Mouse (Mus musculus): ENCODE measurements at regions not wholly inside any gene's neighbourhood (a gene's known extent, or its start where the extent isn't known, plus 50 kb on each side); places are given as distances from the start of the nearest gene placed in this dataset.

- Histone ChIP-seq H3K4me3 (ENCODE audit: insufficient read depth, low read length) (no peak overlapping the region), H3K4me1 (ENCODE audit: control insufficient read depth, insufficient read depth, low read length) (no peaks in the 10 kb centered on the region), H3K27ac (ENCODE audit: insufficient read depth, low read length) (no peak overlapping the region)
- TF ChIP-seq CTCF (IDR thresholded peaks at IDR 0.05; ENCODE audit: extremely low read depth, insufficient read depth, low read length), result no peak
- TF ChIP-seq POLR2A (IDR thresholded peaks at IDR 0.05; ENCODE audit: extremely low read depth, insufficient read depth, low read length), result no peak
Measured at GRCm38 (mm10) chr6:104916787-104917186, 424.2 kb downstream of the Cntn6 start.

DNA sequence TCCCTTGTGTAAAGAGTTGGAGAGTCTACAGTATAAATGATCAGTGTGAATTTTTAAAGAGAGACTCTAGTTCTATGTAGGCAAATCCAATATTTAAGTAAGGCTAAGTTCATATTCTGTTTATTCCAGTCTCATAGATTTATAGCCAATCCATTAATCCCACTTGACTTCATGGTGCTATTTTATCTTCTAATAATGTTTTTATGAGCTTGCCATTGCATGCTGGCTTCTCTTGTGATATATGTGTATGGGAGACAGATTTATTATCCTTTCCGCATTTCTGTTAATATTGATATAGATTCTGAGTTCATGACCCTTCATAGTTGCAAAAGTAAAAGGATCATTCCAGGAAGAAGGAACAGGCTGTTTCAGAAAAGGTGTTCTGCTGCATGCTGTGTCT, 430.0 kb downstream of the Cntn6 start:
- Histone ChIP-seq H3K4me3 (ENCODE audit: insufficient read depth, low read length) (no peak overlapping the region), H3K27ac (ENCODE audit: insufficient read depth, low read length) (no peak overlapping the region), H3K4me1 (ENCODE audit: control insufficient read depth, insufficient read depth, low read length) (no peaks in the 10 kb centered on the region)
- TF ChIP-seq POLR2A (IDR thresholded peaks at IDR 0.05; ENCODE audit: extremely low read depth, insufficient read depth, low read length) (no peak), CTCF (IDR thresholded peaks at IDR 0.05; ENCODE audit: extremely low read depth, insufficient read depth, low read length) (no peak)

DNA sequence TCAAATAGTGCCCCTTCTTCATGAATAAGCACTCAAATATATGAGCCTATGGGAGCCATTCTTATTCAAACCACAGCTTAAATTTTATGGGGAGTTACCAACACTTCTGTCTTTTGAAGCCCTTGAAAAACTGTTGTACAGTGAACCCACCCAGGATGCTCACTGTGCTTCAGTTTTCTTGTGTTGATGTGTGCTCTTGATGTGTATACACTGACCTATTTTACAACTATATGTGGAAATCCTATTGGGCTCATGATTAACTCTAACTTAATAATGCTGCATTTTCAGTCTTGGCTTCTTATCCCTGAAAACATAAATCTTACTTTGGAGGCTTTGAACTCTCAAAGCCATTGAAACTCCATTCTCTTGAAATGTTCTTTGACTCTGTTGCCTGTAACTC, 433.5 kb downstream of the Cntn6 start:
- H3K4me1 ChIP-seq (ENCODE audit: control insufficient read depth, insufficient read depth, low read length), result no peaks in the 10 kb centered on the region
- no peak overlapping the region for H3K27ac ChIP-seq (ENCODE audit: insufficient read depth, low read length)
- no peak overlapping the region for H3K4me3 ChIP-seq (ENCODE audit: insufficient read depth, low read length)
- TF ChIP-seq POLR2A (IDR thresholded peaks at IDR 0.05; ENCODE audit: extremely low read depth, insufficient read depth, low read length) (no peak), CTCF (IDR thresholded peaks at IDR 0.05; ENCODE audit: extremely low read depth, insufficient read depth, low read length) (no peak)

DNA sequence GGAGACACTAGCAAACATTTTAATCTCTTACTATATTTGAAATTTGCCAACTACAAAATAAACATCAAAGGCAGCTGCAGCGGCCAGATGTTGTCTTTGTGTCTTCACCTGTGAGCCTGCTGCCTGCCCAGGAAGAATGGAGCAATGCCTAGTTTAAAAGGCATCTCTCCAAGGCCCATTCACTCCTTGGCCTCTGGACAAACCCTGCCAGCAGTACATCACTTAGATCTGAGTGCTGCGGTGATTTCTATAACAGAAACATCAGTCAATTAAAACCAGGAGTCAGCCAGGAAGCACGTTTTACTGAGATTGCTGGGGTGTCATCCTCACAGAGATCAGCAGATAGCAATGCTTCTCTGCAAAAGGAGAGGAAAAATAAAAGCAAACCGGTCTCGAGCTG, 437.7 kb downstream of the Cntn6 start:
- TF ChIP-seq POLR2A (IDR thresholded peaks at IDR 0.05; ENCODE audit: extremely low read depth, insufficient read depth, low read length) (no peak), CTCF (IDR thresholded peaks at IDR 0.05; ENCODE audit: extremely low read depth, insufficient read depth, low read length) (no peak)
- H3K4me1 ChIP-seq (ENCODE audit: control insufficient read depth, insufficient read depth, low read length), result no peaks in the 10 kb centered on the region
- H3K4me3 ChIP-seq (ENCODE audit: insufficient read depth, low read length), result no peak overlapping the region
- H3K27ac ChIP-seq (ENCODE audit: insufficient read depth, low read length), result no peak overlapping the region

DNA sequence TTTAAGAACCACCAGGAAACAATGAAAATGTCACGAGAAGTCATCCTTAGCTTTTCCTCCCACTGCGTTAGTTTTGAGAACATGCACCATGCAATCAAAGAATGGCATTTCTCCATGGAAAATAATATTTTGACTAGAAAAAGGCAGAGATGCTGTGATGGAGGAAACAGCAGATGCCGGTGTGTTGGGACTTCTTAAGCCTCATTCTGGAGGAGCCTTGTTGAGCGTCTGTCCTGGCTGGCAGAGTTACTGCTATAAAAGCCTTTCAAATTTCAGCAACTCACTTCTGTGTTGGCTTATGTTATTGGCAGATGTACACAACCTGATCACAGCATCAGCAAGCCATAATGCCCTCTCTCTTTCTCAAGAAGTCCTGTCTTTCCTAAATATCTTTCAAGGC, 439.6 kb downstream of the Cntn6 start:
- TF ChIP-seq CTCF (IDR thresholded peaks at IDR 0.05; ENCODE audit: extremely low read depth, insufficient read depth, low read length) (no peak), POLR2A (IDR thresholded peaks at IDR 0.05; ENCODE audit: extremely low read depth, insufficient read depth, low read length) (no peak)
- H3K27ac ChIP-seq (ENCODE audit: insufficient read depth, low read length), result no peak overlapping the region
- H3K4me3 ChIP-seq (ENCODE audit: insufficient read depth, low read length), result no peak overlapping the region
- no peaks in the 10 kb centered on the region for H3K4me1 ChIP-seq (ENCODE audit: control insufficient read depth, insufficient read depth, low read length)

GRCm38 (mm10) chr6:104939134-104939533, 446.5 kb downstream of the Cntn6 start:
- Histone ChIP-seq H3K4me3 (ENCODE audit: insufficient read depth, low read length) (no peak overlapping the region), H3K27ac (ENCODE audit: insufficient read depth, low read length) (no peak overlapping the region), H3K4me1 (ENCODE audit: control insufficient read depth, insufficient read depth, low read length) (no peaks in the 10 kb centered on the region)
- TF ChIP-seq POLR2A (IDR thresholded peaks at IDR 0.05; ENCODE audit: extremely low read depth, insufficient read depth, low read length), result no peak
- no peak for TF ChIP-seq CTCF (IDR thresholded peaks at IDR 0.05; ENCODE audit: extremely low read depth, insufficient read depth, low read length)

DNA sequence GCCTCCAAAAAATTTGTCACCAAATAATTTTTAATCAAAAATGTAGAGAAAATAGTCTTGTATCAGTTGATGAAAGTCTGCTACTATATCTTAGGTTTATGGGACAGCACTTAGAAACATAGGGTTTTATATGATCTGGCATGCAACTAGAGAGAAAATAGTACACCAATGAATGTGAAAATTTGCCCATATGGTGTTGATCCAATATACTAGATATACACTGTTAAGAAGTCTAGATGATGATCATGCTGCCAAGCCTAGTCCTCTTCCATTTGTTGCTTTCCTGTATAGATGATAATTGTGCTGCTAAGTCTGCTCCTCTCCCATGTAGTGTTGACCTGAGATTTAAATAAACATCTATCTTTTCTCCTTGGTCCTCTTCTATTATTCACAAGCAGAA, 481.9 kb downstream of the Cntn6 start:
- no peaks in the 10 kb centered on the region for H3K4me1 ChIP-seq (ENCODE audit: control insufficient read depth, insufficient read depth, low read length)
- H3K27ac ChIP-seq (ENCODE audit: insufficient read depth, low read length), result no peak overlapping the region
- no peak overlapping the region for H3K4me3 ChIP-seq (ENCODE audit: insufficient read depth, low read length)
- TF ChIP-seq CTCF (IDR thresholded peaks at IDR 0.05; ENCODE audit: extremely low read depth, insufficient read depth, low read length) (no peak), POLR2A (IDR thresholded peaks at IDR 0.05; ENCODE audit: extremely low read depth, insufficient read depth, low read length) (no peak)

- H3K4me3 ChIP-seq (ENCODE audit: insufficient read depth, low read length), result no peak overlapping the region
- no peak overlapping the region for H3K27ac ChIP-seq (ENCODE audit: insufficient read depth, low read length)
- TF ChIP-seq POLR2A (IDR thresholded peaks at IDR 0.05; ENCODE audit: extremely low read depth, insufficient read depth, low read length) (no peak), CTCF (IDR thresholded peaks at IDR 0.05; ENCODE audit: extremely low read depth, insufficient read depth, low read length) (no peak)
- H3K4me1 ChIP-seq (ENCODE audit: control insufficient read depth, insufficient read depth, low read length), result no peaks in the 10 kb centered on the region
Measured at GRCm38 (mm10) chr6:104984144-104984543, 491.6 kb downstream of the Cntn6 start.

- Histone ChIP-seq H3K4me1 (ENCODE audit: control insufficient read depth, insufficient read depth, low read length) (no peaks in the 10 kb centered on the region), H3K27ac (ENCODE audit: insufficient read depth, low read length) (no peak overlapping the region), H3K4me3 (ENCODE audit: insufficient read depth, low read length) (no peak overlapping the region)
- TF ChIP-seq POLR2A (IDR thresholded peaks at IDR 0.05; ENCODE audit: extremely low read depth, insufficient read depth, low read length), result no peak
- TF ChIP-seq CTCF (IDR thresholded peaks at IDR 0.05; ENCODE audit: extremely low read depth, insufficient read depth, low read length), result no peak
Measured at GRCm38 (mm10) chr6:104989863-104990262, 497.3 kb downstream of the Cntn6 start.

GRCm38 (mm10) chr6:104990366-104990765, 497.8 kb downstream of the Cntn6 start:
- H3K27ac ChIP-seq (ENCODE audit: insufficient read depth, low read length), result no peak overlapping the region
- TF ChIP-seq POLR2A (IDR thresholded peaks at IDR 0.05; ENCODE audit: extremely low read depth, insufficient read depth, low read length) (no peak), CTCF (IDR thresholded peaks at IDR 0.05; ENCODE audit: extremely low read depth, insufficient read depth, low read length) (no peak)
- no peaks in the 10 kb centered on the region for H3K4me1 ChIP-seq (ENCODE audit: control insufficient read depth, insufficient read depth, low read length)
- H3K4me3 ChIP-seq (ENCODE audit: insufficient read depth, low read length), result no peak overlapping the region

- no peak overlapping the region for H3K27ac ChIP-seq (ENCODE audit: insufficient read depth, low read length)
- TF ChIP-seq POLR2A (IDR thresholded peaks at IDR 0.05; ENCODE audit: extremely low read depth, insufficient read depth, low read length) (no peak), CTCF (IDR thresholded peaks at IDR 0.05; ENCODE audit: extremely low read depth, insufficient read depth, low read length) (no peak)
- no peaks in the 10 kb centered on the region for H3K4me1 ChIP-seq (ENCODE audit: control insufficient read depth, insufficient read depth, low read length)
- H3K4me3 ChIP-seq (ENCODE audit: insufficient read depth, low read length), result no peak overlapping the region
Measured at GRCm38 (mm10) chr6:104999601-105000000, 507.0 kb downstream of the Cntn6 start.
